Mouse (Mus musculus): ENCODE data around the gene Cntn5.

GRCm38 (mm10) chr9:9781157-9781884 lies 1123.3 kb downstream of the Cntn5 start:
- no peak for TF ChIP-seq CTCF (conservative IDR thresholded peaks at IDR 0.05; ENCODE audit: low read length)
- TF ChIP-seq POU5F1 (IDR thresholded peaks at IDR 0.05; ENCODE audit: borderline replicate concordance, low read length): no peak
- no peak for TF ChIP-seq NANOG (IDR thresholded peaks at IDR 0.05; ENCODE audit: borderline replicate concordance, low read length)
